Mouse (Mus musculus): Measurements from ENCODE around the gene Gm4884.

- TF ChIP-seq CTCF (IDR thresholded peaks at IDR 0.05; ENCODE audit: low read depth) (no peak), EP300 (optimal IDR thresholded peaks at IDR 0.05) (no peak)
Observed at GRCm38 (mm10) chr7:40987243-40987642, 45.3 kb upstream of the Gm4884 start, which contains the start of gene 4930433I11Rik.
